Mouse (Mus musculus) limb, embryonic 11.5 days (tissue): ENCODE measurements around the gene Tagap1. TPM values are rescaled to one million over a fixed set of nuclear protein-coding genes. Genes with fewer than 3 reads are reported as not detected.
"Not testable (repeated sequence)": the region's sequence is repeated elsewhere in the genome, so short reads cannot be mapped to it uniquely, and the experiment has no call there.

Experiments
- ATAC-seq: fragments of 200-750 bp; cut with Nextera tagmentation; 2 replicates; pipeline ENCODE4 v1.8.0; 2017; ENCODE audit warnings: low read depth; ENCODE audit not compliant: insufficient number of reproducible peaks, low FRiP score, low TSS enrichment
- DNase-seq: peaks from one replicate; pipeline ENCODE4 v3.0.0-alpha.2; 2015; ENCODE audit warnings: low spot score
- H3K27ac ChIP-seq: fragments of 300-500 bp; sonication (generic); replicated peaks from 2 replicates; pipeline ENCODE4 v1.5.1; 2014; ENCODE audit warnings: low read depth, mild to moderate bottlenecking, low read length
- H3K27me3 ChIP-seq: fragments of 300-500 bp; sonication (generic); 2 replicates; pipeline ENCODE4 v1.6.1; 2014; ENCODE audit warnings: mild to moderate bottlenecking, low read length, mixed read lengths; ENCODE audit not compliant: control insufficient read depth, insufficient read depth
- H3K36me3 ChIP-seq: fragments of 300-500 bp; sonication (generic); 2 replicates; pipeline ENCODE4 v1.6.1; 2014; ENCODE audit warnings: mild to moderate bottlenecking, low read length, moderate library complexity, mixed read lengths; ENCODE audit not compliant: control insufficient read depth, insufficient read depth
- H3K4me1 ChIP-seq: fragments of 300-500 bp; sonication (generic); 2 replicates; pipeline ENCODE4 v1.6.1; 2014; ENCODE audit warnings: low read length, mixed read lengths; ENCODE audit not compliant: control insufficient read depth, insufficient read depth
- H3K4me2 ChIP-seq: fragments of 300-500 bp; sonication (generic); 2 replicates; pipeline ENCODE4 v1.6.1; 2014; ENCODE audit warnings: low read depth, mild to moderate bottlenecking, moderate library complexity; ENCODE audit not compliant: severe bottlenecking
- H3K4me3 ChIP-seq: fragments of 300-500 bp; sonication (generic); 2 replicates; pipeline ENCODE4 v1.5.1; 2014; ENCODE audit warnings: low read depth, low read length
- H3K9ac ChIP-seq: fragments of 300-500 bp; sonication (generic); 2 replicates; pipeline ENCODE4 v1.6.1; 2014; ENCODE audit warnings: mild to moderate bottlenecking, low read length
- H3K9me3 ChIP-seq: fragments of 300-500 bp; sonication (generic); 2 replicates; pipeline ENCODE4 v1.6.1; 2016; ENCODE audit warnings: low read length; ENCODE audit not compliant: control insufficient read depth
- WGBS: fragments of 180-500 bp; shearing (Covaris S2); extraction: QIAGEN DNeasy Blood & Tissue Kit; methylation state at CpG from one replicate; pipeline ENCODE4 v1.1.7; 2014; 5-methylcytosine and 5-hydroxymethylcytosine counted together
- polyA plus RNA-seq: library from polyadenylated mRNA; unstranded; fragments of >200 nt; fragmentation: Nextera tagmentation; extraction: Ambion mirVana; gene quantifications from 2 replicates; pipeline ENCODE4 v1.2.1, GENCODE M21; 2014

Tagap1 gene
- polyA plus RNA-seq = 63.6 and 64.2 TPM in 2 replicates

DNA sequence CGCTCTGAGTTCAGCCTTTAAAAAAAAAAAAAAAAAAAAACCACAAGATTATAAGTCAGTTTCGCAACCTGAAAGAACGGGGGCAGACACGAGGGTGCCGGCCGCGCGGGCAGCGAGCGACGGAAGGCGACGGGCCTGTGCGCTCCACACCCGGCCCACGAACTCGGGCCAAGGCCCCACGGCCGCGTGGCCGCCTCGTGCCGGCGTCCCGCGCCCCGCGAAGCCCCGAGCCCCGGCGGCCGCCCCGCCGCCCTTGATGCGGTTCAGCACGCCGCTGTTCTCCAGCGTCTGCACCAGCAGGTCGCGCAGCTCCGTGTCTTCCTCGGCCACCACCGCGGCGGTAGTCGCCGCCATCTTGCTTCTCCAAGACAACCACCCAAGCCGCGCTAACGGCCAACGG is at the start of gene Tagap1:
TSS of gene Tagap1 (minus strand) at position 381 of the 400 bp plus-strand sequence.
- Histone ChIP-seq H3K4me3 (peak within 1 kb of the TSS; percentile 30), H3K9ac (peak within 1 kb of the TSS; percentile 30; the same call in 1 of the 2 replicates), H3K4me2 (peak within 1 kb of the TSS; percentile 27; the same call in 1 of the 2 replicates)
- not testable (repeated sequence) for H3K9me3 ChIP-seq, H3K27me3 ChIP-seq, H3K36me3 ChIP-seq, H3K27ac ChIP-seq, ATAC-seq, H3K4me1 ChIP-seq
- DNase-seq = peak; percentile 33
- WGBS = under 1% methylated on average over 23 of the region's 51 CpGs

DNA sequence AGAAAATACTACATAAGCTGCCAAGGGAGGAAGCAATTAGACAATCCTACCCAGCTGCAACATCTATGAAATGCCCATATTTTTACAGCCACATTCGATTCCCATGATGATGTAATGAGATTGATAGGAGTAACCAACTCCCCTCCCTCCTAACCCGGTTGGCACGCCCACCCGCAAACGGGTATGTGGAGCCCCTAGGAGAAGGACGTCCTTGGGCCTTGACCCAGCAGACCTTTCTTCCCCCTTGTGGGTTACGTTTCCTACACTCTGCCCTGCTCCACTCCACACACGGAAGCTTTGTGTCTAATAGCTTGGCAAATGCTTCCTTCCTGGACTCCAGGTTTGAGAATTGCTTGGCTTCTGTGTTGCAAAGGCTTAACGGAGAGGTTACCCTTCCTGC is 48.9 kb upstream of the Tagap1 start:
- not testable (repeated sequence) for ATAC-seq, H3K36me3 ChIP-seq, H3K27ac ChIP-seq, H3K4me2 ChIP-seq, H3K27me3 ChIP-seq, H3K9me3 ChIP-seq, H3K4me1 ChIP-seq, H3K9ac ChIP-seq, H3K4me3 ChIP-seq, DNase-seq
- 76% methylated on average over 4 of the region's 9 CpGs for WGBS

DNA sequence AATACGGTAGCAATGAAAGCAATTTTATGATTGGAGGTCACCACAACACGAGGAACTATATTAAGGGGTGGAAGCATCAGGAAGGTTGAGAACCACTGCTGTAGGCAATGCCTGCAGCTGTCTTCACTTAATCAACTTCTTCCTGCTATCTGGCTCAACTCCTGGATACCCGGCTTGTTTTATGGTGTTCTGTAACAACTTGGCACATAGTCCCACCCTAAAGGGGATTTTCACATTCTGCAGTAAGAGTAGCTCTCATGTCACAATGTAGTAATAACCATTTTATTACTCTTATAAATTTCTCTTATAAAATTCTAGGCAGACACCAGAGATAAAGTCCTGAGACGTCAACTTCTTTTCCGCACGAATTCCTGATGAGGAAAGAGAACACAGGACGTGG is 48.5 kb upstream of the Tagap1 start:
- H3K9me3 ChIP-seq, H3K9ac ChIP-seq, H3K4me2 ChIP-seq, DNase-seq, H3K27me3 ChIP-seq, H3K27ac ChIP-seq, H3K4me1 ChIP-seq, H3K4me3 ChIP-seq, H3K36me3 ChIP-seq, ATAC-seq: not testable (repeated sequence)
- WGBS = no CpG with 5 or more reads among the region's 7 CpGs

DNA sequence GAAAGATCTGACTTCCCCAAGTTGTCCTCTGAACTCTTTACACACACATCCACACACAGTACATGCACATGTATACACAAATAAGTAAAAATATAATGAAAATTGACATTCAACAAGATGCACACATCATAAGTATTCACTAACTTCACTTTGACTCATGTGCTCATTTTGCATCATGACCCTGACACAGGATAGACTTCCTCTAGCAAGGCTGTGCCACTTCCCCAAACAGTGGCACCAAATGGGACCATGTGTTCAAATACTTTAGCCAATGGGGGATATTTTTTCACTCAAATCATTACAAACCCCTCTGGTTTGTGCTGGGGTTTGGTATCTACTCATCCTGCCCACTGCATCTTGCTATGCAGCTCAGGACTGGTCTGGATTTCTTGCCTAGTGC is 47.9 kb upstream of the Tagap1 start:
- H3K4me1 ChIP-seq, H3K4me3 ChIP-seq, DNase-seq, H3K27ac ChIP-seq, H3K9me3 ChIP-seq, H3K27me3 ChIP-seq, H3K4me2 ChIP-seq, H3K9ac ChIP-seq, H3K36me3 ChIP-seq, ATAC-seq: not testable (repeated sequence)

DNA sequence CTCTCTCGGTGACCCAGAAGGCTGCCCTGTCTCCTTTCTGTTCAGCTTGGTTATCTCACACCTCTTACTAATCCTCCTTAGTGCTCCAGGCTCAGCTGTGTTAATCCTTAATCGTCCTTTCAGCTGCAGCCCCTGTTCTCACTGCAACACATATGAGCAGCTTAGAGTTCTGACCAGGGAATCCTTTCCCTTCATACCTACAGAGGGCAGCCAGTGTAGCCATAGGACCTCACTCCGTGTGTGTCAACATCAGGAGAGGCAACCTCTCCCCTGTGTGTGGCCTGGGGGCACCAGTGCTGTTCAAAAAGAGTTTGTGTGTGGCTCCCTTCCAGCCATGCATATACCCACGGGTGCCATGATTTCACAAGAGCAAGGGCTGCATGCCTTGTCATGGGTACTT is 44.7 kb upstream of the Tagap1 start:
- H3K36me3 ChIP-seq, H3K27ac ChIP-seq, H3K4me2 ChIP-seq, H3K4me3 ChIP-seq, ATAC-seq, H3K9ac ChIP-seq, H3K9me3 ChIP-seq, DNase-seq, H3K4me1 ChIP-seq, H3K27me3 ChIP-seq: not testable (repeated sequence)
- 30% methylated on average over 3 of the region's 4 CpGs for WGBS

DNA sequence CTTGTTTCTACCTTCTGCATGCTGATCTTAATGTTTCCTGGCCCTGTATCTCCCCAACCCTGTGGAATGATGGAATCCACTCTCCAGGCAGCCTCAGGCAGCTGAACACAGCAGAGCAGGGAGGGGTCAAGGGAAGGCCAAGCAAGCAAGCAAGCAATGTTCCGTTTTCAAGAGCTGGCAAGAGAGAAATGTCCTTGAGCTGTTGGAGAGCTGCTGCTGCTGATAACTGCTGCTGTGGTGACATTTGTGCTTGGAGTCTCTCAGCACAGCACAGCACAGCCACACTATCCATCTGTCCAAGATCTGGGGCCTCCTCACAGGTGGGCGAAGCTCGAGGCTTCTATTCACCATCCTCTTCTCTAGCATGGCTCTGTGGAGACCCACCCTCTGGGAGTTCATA is 42.4 kb upstream of the Tagap1 start:
- not testable (repeated sequence) for ATAC-seq, DNase-seq, H3K9ac ChIP-seq, H3K4me3 ChIP-seq, H3K36me3 ChIP-seq, H3K4me2 ChIP-seq, H3K9me3 ChIP-seq, H3K27ac ChIP-seq, H3K27me3 ChIP-seq, H3K4me1 ChIP-seq
- no CpG with 5 or more reads among the region's 3 CpGs for WGBS

DNA sequence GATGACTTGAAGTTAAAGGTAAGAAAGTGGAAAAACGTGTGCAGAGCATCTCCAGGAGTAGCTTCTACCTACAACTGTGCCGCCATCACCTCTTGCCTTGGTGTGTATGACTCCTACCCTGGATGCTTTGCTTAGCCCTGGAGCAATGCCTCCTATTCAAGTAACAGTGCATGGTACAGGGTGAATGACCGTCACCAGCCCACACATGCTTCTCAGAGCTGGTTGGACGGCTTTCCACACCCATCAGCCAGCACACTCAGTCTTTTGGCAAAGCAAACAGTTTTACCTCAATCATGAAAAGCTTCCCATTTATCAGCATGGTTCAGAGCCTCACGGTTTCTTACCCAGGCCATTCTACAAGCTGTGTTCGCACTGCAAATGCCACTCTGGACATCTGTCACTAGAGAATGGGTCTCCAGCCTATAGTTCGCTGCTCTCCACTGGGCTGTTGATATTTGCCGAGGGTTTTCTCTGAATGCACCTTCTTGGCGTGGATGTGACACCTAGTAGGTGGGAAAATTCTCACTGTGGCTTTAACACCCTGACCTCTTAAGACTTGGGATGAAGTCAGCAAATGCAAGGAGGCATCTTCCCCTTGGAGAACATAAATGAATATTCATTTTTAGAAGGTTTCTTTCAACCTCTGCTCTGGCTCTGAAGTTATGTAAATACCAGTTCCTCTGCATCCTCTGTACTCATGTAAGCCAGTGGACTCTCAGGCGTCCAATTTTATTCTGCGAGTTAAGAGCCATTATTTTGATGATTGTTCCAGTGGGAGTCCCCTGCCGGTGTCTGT is 41.0 kb upstream of the Tagap1 start:
- WGBS = 69% methylated on average over 8 of the region's 12 CpGs
- not testable (repeated sequence) for DNase-seq, H3K36me3 ChIP-seq, H3K27ac ChIP-seq, ATAC-seq, H3K27me3 ChIP-seq, H3K9me3 ChIP-seq, H3K4me3 ChIP-seq, H3K4me2 ChIP-seq, H3K4me1 ChIP-seq, H3K9ac ChIP-seq

DNA sequence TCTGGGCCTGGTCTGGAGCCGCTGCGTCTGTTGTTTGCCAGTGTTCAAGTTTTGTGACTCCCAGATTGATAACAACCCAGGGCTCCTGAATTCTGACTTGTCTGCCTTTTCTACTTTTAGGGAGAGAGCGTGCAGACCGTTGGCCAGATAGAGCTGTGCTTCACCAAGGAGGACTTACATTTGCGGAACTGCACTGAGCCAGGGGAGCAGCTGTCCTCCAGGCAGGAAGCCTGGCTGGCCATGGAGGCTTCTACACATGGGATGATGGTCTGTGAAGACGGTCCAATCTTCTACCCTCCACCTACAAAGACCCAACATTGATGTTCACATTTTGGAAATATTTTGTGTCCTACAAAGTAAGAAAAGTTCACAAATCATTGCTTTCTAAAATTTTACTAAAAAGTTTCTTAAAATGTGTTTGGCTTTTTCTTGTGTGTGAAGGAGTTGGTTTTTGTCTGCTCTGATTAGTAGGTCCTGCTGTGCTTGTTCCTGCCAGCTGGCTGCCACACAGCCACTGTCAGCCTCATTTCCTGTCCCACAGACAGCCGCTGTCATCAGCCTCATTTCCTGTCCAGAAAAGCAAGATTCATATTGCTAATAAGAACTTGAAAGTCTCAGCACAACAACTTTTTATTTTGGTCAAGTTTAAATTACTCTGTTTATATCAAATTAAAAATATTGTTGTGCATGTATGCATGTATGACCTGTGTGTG is 37.0 kb upstream of the Tagap1 start:
- not testable (repeated sequence) for H3K4me2 ChIP-seq, DNase-seq, H3K27me3 ChIP-seq, H3K27ac ChIP-seq, ATAC-seq, H3K36me3 ChIP-seq, H3K4me1 ChIP-seq, H3K9me3 ChIP-seq, H3K9ac ChIP-seq, H3K4me3 ChIP-seq
- 43% methylated on average over 1 of the region's 7 CpGs for WGBS
